Mouse (Mus musculus): ENCODE results near the gene Ptafr. TPM values are rescaled to one million over a fixed set of nuclear protein-coding genes. Genes with fewer than 3 reads are reported as not detected.
A peak's percentile ranks its signal among the peaks of the same experiment; 100 is the strongest.

Gene Ptafr
- not detected in 2 replicates for polyA plus RNA-seq (2012)

DNA sequence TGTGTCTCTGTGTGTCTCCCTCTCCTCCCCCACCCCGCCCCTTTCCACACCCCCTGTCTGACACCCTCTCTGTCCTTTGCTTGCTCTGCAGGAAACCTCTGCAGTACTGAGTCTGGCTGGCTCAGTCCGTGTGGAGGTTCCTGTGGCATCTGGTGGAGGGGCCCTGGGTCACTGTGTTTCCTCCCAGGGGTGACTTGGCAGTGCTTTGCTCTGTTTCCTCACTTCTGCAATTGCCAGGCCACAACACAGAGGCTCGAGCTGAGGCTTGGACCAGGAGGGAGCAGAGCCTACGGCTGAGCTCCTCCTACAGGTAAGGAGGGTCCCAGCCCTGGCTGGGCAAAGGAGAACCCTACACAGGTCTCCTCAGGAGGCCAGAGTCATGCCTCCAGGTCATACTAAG, at the start of gene Ptafr:
Ptafr (plus strand) TSS at position 103 of the 400 bp plus-strand sequence.
- TF ChIP-seq GATA1 (IDR thresholded peaks at IDR 0.05; ENCODE audit: low read length) = no peak

DNA sequence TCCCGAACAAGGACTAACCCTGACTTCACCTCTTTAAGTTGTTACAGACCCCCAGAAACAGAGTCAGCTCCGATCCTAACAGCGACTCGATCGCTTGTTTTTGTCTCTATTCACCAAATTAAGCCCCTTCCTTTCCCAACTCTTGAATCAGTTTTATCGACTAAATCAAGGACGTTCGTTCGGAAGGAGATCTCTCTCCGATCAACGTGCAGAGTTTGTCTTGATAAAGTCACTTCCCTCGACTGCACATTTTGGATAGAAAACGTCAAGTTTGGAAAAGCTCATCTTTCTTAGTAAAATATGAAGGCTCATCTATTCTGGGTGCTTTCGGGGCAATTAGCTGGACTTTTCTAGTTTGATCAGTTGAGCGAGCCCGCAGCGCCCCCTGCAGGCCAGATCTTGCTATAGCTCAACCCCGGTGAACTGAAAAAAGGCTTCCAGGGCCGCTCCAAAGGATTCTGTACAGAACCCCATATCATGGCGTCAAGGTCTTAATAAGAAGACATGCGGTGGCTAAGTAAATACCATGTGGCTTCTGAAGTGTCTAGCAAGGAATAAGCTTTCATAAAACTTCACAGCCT, 49.2 kb upstream of the Ptafr start:
- TF ChIP-seq GATA1 (IDR thresholded peaks at IDR 0.05; ENCODE audit: low read length) = no peak

DNA sequence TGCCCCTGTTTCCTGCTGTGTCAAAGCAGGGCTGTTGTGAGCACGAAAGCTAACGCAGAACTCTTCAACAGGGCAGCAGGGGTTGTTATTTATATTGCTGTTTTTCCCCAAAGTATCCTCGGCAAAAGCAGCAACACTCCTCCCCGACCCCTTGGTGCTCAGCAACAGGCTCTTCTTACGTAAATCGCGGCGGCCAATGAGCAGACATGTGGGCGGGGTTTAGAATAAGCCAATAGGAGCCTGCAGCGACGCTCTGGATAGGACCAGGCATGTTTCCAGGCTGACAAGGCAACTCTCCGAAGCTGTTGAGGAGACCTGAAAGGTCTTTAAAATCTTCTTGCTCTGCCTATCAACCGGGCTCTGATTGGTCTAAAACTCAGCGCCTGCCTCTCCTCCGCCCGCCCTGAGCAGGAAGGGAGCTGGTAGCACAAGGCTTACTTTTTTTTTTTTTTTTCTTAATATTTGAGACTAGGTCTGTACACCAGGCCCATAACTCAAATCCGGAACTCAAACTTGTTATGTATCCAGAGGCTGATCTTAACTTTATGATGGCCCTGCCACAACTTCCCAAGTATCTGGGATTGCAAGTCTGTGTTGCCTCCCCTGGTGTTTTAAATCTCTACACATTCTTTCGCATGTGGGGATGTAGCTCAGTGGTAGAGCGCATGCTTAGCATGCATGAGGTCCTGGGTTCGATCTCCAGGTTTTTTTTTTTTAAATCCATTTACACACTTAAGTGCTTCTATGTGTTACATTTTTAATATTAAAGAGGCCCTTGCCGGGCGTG, 48.3 kb upstream of the Ptafr start:
- TF ChIP-seq GATA1 (IDR thresholded peaks at IDR 0.05; ENCODE audit: low read length) = no peak

DNA sequence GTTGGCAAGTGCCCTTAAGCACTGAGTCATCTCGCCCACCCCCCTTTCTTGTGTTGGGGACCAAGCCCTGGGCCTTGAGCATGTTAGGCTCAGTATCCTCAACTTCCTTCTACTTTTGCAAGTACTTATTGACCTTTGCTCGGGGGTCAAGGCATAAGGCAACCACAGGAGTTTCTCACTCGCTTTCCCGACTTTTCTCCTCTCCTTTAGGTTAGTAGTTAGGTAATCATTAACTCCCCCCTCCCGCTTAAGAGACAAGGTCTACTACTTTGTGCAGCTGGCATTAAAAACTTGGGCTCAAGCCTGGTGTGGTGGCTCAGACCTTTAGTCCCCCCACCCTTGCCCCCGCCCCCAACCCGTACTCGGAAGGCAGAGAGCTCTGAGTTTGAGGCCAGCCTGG, 45.8 kb upstream of the Ptafr start:
- no peak for TF ChIP-seq GATA1 (IDR thresholded peaks at IDR 0.05; ENCODE audit: low read length)

DNA sequence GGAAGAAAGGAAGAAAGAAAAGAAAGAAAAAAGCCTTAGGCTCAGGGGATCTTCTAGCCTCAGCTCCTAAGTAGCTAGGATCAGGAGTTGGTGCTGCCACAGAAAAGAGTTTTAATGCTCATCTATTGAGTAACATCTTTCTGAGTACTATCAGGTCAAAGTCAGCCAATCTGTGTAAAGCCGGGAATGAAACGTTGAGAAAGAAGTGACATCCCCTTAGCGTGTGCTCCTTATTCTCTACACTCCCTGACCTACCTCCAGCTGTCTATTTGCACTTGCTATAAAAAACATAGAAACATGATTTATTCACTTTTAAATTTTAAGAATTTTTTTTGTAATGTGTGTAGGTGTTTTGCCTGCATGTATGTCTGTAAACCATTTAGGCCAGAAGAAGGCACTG, 44.7 kb upstream of the Ptafr start:
- TF ChIP-seq GATA1 (IDR thresholded peaks at IDR 0.05; ENCODE audit: low read length) = no peak

DNA sequence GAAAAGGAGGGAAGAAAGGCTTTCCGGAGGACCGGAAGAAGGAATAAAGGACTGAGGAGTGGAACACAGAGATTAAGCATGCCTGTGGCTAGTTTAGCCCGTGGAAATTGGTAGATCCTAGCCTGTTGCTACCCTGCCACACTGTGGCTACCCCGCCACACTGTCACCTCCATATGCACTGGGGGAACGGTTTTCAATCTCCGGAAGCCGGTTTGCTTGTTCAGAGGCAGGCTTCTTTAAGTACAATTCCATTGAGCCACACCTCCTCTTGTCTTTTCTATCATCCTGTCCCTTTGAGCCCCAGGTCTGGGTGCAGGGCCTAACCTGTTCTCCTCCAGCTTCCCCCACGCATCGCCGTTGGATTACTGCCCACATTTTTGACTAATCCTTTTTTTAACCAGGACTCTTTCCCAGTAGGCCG, 39.5 kb upstream of the Ptafr start:
- no peak for TF ChIP-seq GATA1 (IDR thresholded peaks at IDR 0.05; ENCODE audit: low read length)

DNA sequence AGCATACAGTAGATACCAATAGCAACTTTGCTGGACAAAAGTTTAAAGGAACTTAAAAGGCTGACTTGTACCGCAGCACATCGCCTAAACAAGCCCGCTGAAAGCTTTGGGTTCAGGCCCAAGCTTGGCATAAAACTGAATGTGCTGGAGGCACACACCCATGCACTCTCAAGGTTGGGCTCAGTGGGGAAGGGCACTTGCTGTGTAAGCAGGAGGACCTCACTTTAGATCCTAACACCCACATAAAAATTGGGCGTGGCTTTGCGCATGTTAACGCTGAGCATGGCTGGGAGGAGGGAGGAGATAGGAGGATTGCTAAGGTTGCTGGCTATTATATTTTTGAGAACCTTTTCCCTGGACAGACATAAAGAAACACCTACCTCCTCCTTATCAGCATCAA, 39.1 kb upstream of the Ptafr start:
- no peak for TF ChIP-seq GATA1 (IDR thresholded peaks at IDR 0.05; ENCODE audit: low read length)

DNA sequence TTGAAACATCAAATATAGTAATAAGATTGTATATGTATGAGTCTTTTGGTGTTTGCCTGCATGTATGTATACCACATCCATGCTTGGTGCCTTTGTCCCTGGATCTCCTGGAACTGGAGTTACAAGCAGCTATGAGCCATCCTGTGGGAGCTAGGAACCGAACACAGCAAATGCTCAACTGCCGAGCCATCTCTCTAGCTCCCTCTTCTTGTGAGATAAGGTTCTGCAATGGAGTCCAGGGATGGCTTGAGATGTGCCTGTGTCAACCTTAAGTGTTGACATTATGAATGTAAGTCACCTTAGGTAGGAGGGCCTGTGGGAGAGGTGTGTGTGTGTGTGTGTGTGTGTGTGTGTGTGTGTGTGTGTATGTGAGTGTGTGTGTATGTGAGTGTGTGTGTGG, 37.2 kb upstream of the Ptafr start:
- TF ChIP-seq GATA1 (IDR thresholded peaks at IDR 0.05; ENCODE audit: low read length) = no peak

DNA sequence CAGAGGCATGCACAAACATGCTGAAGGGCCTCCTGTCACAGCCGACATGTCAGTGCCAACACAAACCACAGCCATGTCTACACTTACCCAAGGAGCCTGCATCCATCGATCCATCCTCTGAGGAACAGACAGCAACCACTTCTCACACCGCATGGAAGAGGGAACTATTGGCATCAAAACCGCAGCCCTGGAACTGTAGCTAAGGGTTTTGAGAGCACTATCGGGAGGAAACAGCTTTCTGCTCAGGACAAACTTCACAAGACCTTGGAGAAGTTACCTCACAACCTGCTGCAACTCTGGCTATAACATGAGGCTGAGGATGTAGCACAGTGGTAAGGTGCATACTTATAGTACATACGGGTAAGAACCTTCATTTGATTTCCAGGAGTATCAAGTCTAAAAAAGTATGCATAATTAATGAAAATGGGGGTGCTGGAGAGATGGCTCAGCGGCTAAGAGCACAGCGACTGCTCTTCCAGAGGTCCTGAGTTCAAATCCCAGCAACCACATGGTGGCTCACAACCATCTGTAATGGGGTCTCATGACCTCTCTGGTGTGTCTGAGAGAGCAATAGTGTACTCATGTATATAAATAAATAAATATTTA, 35.8 kb upstream of the Ptafr start:
- no peak for TF ChIP-seq GATA1 (IDR thresholded peaks at IDR 0.05; ENCODE audit: low read length)

DNA sequence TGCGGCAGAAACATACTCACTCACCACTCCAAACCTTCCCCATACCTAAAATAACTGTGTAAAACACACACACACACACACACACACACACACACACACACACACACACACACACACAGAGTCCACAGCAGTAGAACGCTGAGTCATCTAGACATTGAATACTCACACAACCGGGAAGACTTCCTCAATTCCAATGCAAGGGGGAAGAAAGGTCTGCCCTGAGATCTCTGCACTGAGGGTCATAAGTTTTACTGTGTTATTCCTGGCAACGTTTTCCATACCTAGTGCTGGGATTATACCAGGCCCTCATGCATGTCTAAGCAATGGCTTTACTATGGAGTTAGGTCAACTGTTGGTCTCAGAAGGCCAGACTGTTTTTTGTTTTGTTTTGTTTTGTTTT, 34.5 kb upstream of the Ptafr start:
- TF ChIP-seq GATA1 (IDR thresholded peaks at IDR 0.05; ENCODE audit: low read length) = no peak

DNA sequence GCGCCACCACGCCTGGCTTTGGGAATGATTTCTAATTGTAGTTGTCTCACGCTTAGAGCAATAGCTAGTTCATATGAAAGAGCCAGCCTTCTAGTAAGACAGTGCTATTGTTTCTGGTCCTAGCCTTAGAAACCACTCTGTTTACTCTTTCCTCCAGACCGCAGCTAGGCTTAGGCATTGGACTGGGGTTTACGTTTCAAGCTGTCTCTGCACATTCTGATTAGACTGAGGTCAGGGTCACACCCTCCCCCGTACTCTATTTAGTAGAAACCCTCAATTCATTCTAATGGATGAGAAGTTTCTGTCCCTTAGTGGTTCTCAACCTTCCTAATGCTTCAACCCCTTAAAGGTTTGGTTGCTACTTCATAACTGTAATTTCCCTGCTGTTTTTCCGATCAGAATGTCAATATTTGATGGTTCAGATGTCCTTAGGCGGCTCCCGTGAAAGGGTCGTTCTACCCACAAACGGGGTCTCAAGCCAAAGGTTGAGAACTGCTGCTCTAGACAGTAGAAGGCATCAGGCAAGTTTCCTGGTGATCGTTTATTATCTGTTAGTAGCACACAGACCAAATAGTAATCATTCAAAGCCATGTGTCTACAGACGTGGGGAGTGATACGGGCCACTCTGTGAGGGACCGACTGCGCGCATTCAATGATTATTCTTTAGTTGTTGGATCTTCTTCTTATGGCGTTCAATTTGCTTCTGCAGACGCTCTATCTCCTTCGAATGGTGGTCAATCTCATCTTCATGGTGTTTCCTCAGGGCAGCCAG, 33.6 kb upstream of the Ptafr start:
- TF ChIP-seq GATA1 (IDR thresholded peaks at IDR 0.05; ENCODE audit: low read length) = peak; percentile 66

DNA sequence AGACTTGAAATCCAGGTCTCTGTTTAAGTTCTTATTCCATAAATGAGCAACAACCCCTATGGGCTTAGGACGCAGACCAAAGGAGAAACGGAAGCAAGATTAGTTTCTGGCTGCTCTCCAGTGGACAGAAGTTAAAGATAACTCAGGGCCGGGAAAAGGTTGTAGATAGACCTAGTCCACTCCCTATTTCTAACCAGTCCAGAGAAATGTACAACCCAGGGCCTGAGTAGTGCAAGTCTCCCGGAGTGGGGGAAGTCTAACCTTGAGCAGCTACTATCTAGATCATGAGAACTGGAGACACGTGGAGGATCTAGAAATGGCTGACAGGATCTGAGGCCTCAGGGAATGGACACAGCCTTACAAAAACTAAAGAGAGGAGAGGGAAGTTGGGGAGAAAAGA, 31.4 kb upstream of the Ptafr start:
- no peak for TF ChIP-seq GATA1 (IDR thresholded peaks at IDR 0.05; ENCODE audit: low read length)

DNA sequence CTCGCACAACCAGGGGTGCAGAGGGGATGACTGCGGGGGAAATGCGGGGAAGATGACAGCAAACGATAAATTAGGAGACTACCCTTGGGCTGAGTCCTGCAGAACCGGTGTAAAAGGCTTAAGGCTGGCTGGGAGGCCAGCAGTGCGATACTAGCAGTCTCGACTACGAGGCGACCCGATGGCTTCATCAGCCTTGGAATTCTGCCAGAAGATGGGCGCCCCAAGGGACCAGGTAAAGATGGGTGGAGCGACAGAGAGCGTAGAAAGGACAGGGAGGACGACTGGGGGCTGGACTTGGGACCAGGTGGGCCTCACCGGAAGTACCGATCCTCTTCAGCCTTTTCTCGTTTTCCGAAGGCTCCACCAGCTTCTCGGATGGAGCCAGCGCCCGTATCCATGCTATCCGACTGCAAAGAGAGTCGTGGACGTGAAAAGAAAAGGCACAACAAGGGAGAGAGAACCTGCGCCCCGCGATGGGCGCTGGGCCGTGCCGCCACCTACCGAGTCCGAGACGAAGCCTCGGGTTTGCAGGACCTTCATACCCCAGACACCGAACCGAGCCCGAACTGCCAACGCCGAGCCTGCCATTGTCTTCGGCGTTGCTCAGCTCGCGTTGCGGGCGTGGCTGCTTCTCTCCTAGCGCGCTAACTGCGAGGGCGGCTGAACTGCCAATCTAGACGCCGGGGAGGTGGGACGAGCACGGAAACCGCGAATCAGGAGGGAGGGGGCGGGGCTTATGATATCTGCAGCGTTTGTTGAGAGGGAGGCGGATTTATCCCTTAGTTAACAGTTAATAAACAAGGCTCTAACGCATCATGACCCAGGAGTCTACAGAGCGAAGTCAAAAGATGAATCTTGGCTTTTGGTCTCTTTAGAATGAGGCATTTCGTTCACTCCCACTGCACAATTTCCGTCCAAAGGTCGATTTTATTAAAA, 30.6 kb upstream of the Ptafr start, which contains the start of gene Atpif1:
Atpif1 (minus strand) TSS at position 679 of the 936 bp plus-strand sequence.
- TF ChIP-seq GATA1 (IDR thresholded peaks at IDR 0.05; ENCODE audit: low read length) = no peak

DNA sequence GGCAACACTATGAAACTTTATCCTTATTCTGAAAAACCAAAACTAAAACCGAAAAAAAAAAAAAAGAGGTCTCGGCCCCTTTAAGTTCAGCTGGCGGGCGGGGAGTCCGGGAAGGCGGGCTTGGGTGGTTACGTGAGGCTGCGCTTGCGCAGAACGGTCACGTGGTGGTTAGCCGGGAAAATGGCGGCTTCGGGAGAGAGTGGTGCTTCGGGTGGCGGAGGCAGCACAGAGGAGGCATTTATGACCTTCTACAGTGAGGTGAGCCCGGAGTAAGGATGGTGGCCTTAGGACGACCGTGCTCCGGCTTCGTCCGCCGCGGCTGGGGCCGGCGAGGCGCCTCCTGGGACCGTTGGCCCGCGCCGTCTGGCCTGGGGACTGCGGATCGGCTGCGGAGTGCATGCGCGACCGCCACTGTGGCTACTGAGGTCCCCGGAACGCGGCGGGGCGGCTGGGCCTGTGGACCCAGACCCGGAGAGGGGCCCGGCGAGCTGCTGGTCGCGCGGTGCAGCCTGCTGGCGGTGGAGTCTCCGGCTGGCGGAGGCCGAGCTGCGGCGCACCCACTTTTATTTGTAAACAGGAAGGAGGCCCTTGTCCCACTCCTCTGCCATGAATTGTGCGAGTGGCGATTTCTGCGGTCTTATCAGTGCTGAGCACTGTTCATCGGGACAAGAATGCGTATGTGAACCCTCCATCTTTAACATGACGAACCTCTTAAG, 28.3 kb upstream of the Ptafr start, which contains the start of gene Dnajc8:
Dnajc8 (plus strand) TSS at position 145 of the 716 bp plus-strand sequence.
- TF ChIP-seq GATA1 (IDR thresholded peaks at IDR 0.05; ENCODE audit: low read length) = no peak

Measured in G1E-ER4 (cell line).